ENCODE assay signal across 22 mouse cellular contexts in the genomic region with DNA sequence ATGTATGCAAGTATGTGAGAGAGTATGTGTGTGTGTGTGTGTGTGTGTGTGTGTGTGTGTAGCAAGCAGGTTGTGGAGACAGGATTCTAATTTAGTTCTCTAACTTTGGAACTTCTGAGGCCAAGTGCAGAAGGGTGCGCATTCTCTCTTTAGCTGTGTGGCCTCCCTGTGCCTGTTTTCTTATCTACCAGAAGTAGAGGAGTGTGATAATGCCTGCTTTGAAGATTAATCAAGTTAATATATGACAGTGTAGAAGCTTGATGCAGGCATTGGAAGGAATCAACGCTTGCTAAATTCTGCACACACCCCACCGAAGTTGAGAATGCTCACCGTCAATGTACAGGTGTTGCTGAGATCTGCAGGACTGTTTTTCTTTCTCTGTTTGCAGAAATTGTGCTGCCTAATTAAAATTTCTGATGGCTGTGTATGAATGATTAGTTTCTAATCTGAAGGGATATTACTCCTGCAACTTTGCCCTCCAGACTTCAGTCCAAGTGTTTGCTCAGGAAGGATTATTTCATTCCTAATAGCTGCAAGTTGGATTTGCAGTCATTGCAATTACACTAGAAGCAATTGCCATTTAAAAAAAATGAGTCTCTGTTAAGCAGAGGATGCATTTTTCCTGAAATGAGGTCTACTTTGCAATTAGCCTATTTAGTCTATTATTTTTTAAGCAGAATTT.
"Had no signal": no experiment of that assay in that cellular context is flagged by ENCODE, and none has a peak within 500 bp of the region (broad histone marks: within the 10 kb centered on the region; RNA-seq: fewer than 3 reads in every experiment).

No protein-coding gene starts in this region.

- H3K9ac ChIP-seq: liver, embryonic 15.5 days; liver, postnatal 0 days; lung, embryonic 15.5 days; midbrain, embryonic 12.5 days; neural tube, embryonic 12.5 days; stomach, embryonic 15.5 days had no signal

- H3K4me2 ChIP-seq: liver, embryonic 15.5 days; lung, embryonic 15.5 days; midbrain, embryonic 12.5 days; neural tube, embryonic 12.5 days; stomach, embryonic 15.5 days had no signal

- DNase-seq: liver, postnatal 0 days; lung, adult 2 months; lung, postnatal 14 days; lung, postnatal 36 days; midbrain, embryonic 14.5 days; retina, postnatal 1 day; right cerebral cortex, adult 18-20 months; right cerebral cortex, postnatal 25 days; right cerebral cortex, postnatal 4 days; thymus, adult 2 months; thymus, postnatal 25 days; thymus, postnatal 4 days had no signal

- H3K27ac ChIP-seq: liver, embryonic 15.5 days; lung, embryonic 15.5 days; midbrain, embryonic 10.5 days; midbrain, embryonic 12.5 days; neural tube, embryonic 12.5 days; stomach, embryonic 15.5 days; stomach, postnatal 0 days had no signal

- ATAC-seq: liver, postnatal 0 days; lung, postnatal 0 days; midbrain, embryonic 16.5 days had no signal

- H3K4me3 ChIP-seq: liver, embryonic 15.5 days; lung, embryonic 15.5 days; midbrain, embryonic 10.5 days; midbrain, embryonic 12.5 days; myocyte; neural tube, embryonic 12.5 days; stomach, embryonic 15.5 days had no signal

- H3K4me1 ChIP-seq: liver, embryonic 15.5 days; lung, embryonic 15.5 days; midbrain, embryonic 10.5 days; midbrain, embryonic 12.5 days; neural tube, embryonic 12.5 days; stomach, embryonic 15.5 days had no signal

- H3K9me3 ChIP-seq: liver, embryonic 15.5 days; lung, embryonic 15.5 days; midbrain, embryonic 10.5 days; midbrain, embryonic 12.5 days; neural tube, embryonic 12.5 days; stomach, embryonic 15.5 days had no signal

- H3K27me3 ChIP-seq: liver, embryonic 15.5 days; lung, embryonic 15.5 days; midbrain, embryonic 12.5 days; neural tube, embryonic 12.5 days; stomach, embryonic 15.5 days had no signal

- H3K36me3 ChIP-seq: liver, embryonic 15.5 days; lung, embryonic 15.5 days; midbrain, embryonic 10.5 days; midbrain, embryonic 12.5 days; neural tube, embryonic 12.5 days; stomach, embryonic 15.5 days had no signal
